Mouse (Mus musculus) embryonic facial prominence, embryonic 14.5 days (tissue): ENCODE results near the gene Orm2. TPM values are rescaled to one million over a fixed set of nuclear protein-coding genes. Genes with fewer than 3 reads are reported as not detected.

Source experiments
- ATAC-seq: fragments of 200-750 bp; cut with Nextera tagmentation; 2 replicates; pipeline ENCODE4 v1.8.0; 2017; ENCODE audit warnings: low read depth, moderate number of reproducible peaks, moderate TSS enrichment
- DNase-seq: peaks from one replicate; pipeline ENCODE4 v3.0.0-alpha.2; 2015; ENCODE audit warnings: low spot score
- H3K27ac ChIP-seq: fragments of 300-500 bp; sonication (generic); replicated peaks from 2 replicates; pipeline ENCODE4 v1.5.1; 2014; ENCODE audit warnings: low read depth, mild to moderate bottlenecking, low read length, moderate library complexity
- H3K27me3 ChIP-seq: fragments of 300-500 bp; sonication (generic); replicated peaks from 2 replicates; pipeline ENCODE4 v1.6.1; 2014; ENCODE audit warnings: low read length; ENCODE audit not compliant: control insufficient read depth, insufficient read depth
- H3K36me3 ChIP-seq: fragments of 300-500 bp; sonication (generic); 2 replicates; pipeline ENCODE4 v1.6.1; 2014; ENCODE audit warnings: low read length, mixed read lengths; ENCODE audit not compliant: control insufficient read depth, insufficient read depth
- H3K4me1 ChIP-seq: fragments of 300-500 bp; sonication (generic); 2 replicates; pipeline ENCODE4 v1.6.1; 2014; ENCODE audit warnings: antibody characterized with exemption, low read length; ENCODE audit not compliant: control insufficient read depth, insufficient read depth
- H3K4me2 ChIP-seq: fragments of 300-500 bp; sonication (generic); 2 replicates; pipeline ENCODE4 v1.6.1; 2014; ENCODE audit warnings: low read depth, mild to moderate bottlenecking, low read length, moderate library complexity, mixed read lengths
- H3K4me3 ChIP-seq: fragments of 300-500 bp; sonication (generic); 2 replicates; pipeline ENCODE4 v1.5.1; 2014; ENCODE audit warnings: low read depth, mild to moderate bottlenecking, low read length
- H3K9ac ChIP-seq: fragments of 300-500 bp; sonication (generic); 2 replicates; pipeline ENCODE4 v1.6.1; 2014; ENCODE audit warnings: low read depth, mild to moderate bottlenecking, low read length, moderate library complexity, mixed read lengths
- H3K9me3 ChIP-seq: fragments of 300-500 bp; sonication (generic); 2 replicates; pipeline ENCODE4 v1.6.1; 2016; ENCODE audit warnings: low read length; ENCODE audit not compliant: control insufficient read depth
- WGBS: fragments of 180-500 bp; shearing (Covaris S2); extraction: QIAGEN DNeasy Blood & Tissue Kit; methylation state at CpG from one replicate; pipeline ENCODE4 v1.1.7; 2014; 5-methylcytosine and 5-hydroxymethylcytosine counted together
- polyA plus RNA-seq: library from polyadenylated mRNA; unstranded; fragments of >200 nt; fragmentation: Nextera tagmentation; extraction: Ambion mirVana; gene quantifications from 2 replicates; pipeline ENCODE4 v1.2.1, GENCODE M21; 2014

The Orm2 gene
- polyA plus RNA-seq, 1 experiment from 2014 or later: not detected

DNA sequence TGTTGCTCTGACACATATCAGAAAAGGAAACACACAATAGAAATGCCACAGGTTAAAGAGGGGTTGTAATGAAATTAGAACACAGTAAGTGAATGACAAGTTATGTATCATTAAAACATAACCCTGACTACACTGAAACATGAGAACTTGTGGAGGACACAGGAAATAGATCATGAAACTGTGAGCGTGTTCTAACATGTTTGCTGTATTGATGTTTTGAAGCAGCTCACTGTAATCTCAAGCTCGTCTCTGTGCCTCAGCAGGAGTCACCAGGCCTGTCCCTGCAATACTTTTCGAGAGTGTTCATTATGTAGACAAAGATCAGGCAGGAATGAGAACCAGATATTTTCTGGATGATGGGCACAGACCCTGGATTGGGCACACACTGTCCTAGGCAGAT is 18.6 kb upstream of the Orm2 start:
- 36% methylated on average over 3 of the region's 3 CpGs for WGBS
- no peaks in the 10 kb centered on the region for H3K4me1 ChIP-seq
- no peaks in the 10 kb centered on the region for H3K36me3 ChIP-seq
- no peaks in the 10 kb centered on the region for H3K27me3 ChIP-seq
- ATAC-seq (no peak), DNase-seq (no peak)
- H3K9ac ChIP-seq: no peak overlapping the region
- no peaks in the 10 kb centered on the region for H3K9me3 ChIP-seq
- H3K27ac ChIP-seq: no peak overlapping the region
- H3K4me2 ChIP-seq: no peak overlapping the region
- H3K4me3 ChIP-seq: no peak overlapping the region

DNA sequence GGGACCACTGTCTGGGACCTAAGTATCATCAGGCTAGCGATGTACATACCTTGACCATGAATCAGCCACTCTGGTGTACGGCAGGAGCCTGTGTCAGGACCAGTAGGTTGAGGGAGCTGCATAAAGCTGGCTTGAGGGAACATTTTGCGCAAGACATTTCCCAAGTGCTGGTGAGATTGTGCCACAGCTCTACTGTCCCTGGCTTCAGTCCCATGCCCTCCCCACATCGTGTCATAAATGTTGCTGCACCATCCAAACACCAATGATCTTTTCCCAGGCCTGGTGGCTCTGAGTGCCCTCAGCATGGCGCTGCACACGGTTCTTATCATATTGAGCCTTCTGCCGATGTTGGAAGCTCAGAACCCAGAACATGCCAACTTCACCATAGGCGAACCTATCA is 18.0 kb upstream of the Orm2 start, which contains the start of gene Orm1:
Gene Orm1, plus strand, starts transcription at position 266 of the 400 bp plus-strand sequence.
- 91% methylated on average over 8 of the region's 8 CpGs for WGBS
- no peak within 1 kb of the TSS for H3K27ac ChIP-seq

DNA sequence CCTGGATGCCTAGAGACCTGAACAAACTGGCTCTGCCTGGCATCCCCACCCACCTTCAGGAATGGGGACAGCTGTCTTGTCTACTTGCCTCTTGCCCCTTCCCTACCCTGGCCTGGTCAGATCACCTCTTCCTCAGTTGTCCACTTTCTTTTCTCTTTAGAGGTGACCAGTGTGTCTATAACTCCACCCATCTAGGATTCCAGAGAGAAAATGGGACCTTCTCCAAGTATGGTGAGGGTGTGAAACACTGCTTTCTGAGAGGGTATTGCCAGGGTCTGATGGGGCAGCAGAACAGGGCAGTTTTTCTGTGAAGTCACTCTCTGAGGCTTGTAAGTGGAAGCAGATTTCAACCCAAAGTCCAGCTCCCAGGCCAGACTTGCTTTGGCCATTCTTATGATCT is 17.0 kb upstream of the Orm2 start:
- Histone ChIP-seq H3K36me3 (no peaks in the 10 kb centered on the region), H3K9me3 (no peaks in the 10 kb centered on the region), H3K4me2 (no peak overlapping the region), H3K4me1 (no peaks in the 10 kb centered on the region), H3K9ac (no peak overlapping the region), H3K27ac (no peak overlapping the region), H3K4me3 (no peak overlapping the region), H3K27me3 (no peaks in the 10 kb centered on the region)
- ATAC-seq: no peak
- no peak for DNase-seq

More for the DNA sequence above, 18.0 kb upstream of the Orm2 start, which contains the start of gene Orm1:
- no peak for DNase-seq
- H3K9me3 ChIP-seq: no peaks in the 10 kb centered on the region
- no peaks in the 10 kb centered on the region for H3K36me3 ChIP-seq
- no peak within 1 kb of the TSS for H3K4me3 ChIP-seq
- H3K4me1 ChIP-seq: no peaks in the 10 kb centered on the region
- H3K9ac ChIP-seq: no peak within 1 kb of the TSS
- no peak within 1 kb of the TSS for H3K4me2 ChIP-seq
- no peaks in the 10 kb centered on the region for H3K27me3 ChIP-seq
- no peak for ATAC-seq

DNA sequence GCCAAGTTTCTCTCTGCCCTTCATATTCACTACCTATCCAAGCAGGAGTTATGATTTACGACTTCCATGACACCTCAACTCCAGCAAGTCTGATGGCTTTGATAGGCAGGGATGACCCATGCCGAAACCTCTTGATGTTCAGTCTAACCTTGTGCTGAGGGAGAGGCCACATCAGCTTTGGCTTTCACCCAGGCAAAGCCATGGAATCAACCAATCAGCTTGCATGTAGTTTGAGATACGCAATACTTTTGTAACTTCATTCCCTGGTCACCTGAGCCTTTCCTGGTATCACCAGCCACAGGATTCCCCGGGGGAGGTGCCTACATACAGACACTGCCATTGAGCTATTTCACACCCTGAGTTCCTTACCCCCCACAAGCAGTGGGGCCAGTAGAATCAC is 15.6 kb upstream of the Orm2 start:
- Histone ChIP-seq H3K4me2 (no peak overlapping the region), H3K27ac (no peak overlapping the region), H3K4me1 (no peaks in the 10 kb centered on the region), H3K36me3 (no peaks in the 10 kb centered on the region), H3K4me3 (no peak overlapping the region), H3K27me3 (no peaks in the 10 kb centered on the region), H3K9me3 (no peaks in the 10 kb centered on the region), H3K9ac (no peak overlapping the region)
- 70% methylated on average over 4 of the region's 4 CpGs for WGBS
- DNase-seq (no peak), ATAC-seq (no peak)

DNA sequence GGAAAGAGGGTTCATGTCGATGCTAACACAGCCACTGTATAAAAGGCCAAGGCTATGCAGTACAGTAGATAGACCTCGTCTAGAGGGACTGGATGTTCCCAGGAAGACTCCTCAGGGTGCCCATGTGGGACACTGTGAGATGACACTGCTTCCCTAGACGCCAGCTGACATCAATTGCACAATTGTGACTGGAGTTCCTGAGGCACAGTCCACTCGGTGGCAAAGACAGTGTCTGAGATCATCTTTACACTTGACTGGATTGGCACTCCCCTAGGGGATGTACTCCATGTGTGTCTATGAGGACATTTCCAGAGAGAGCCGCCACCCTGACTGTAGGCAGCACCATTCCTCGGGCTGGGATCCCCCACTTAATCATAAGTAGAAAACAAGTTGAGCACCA is 13.7 kb upstream of the Orm2 start:
- Histone ChIP-seq H3K4me2 (no peak overlapping the region), H3K4me1 (no peaks in the 10 kb centered on the region), H3K9me3 (no peaks in the 10 kb centered on the region), H3K4me3 (no peak overlapping the region), H3K36me3 (no peaks in the 10 kb centered on the region), H3K9ac (no peak overlapping the region), H3K27me3 (no peaks in the 10 kb centered on the region), H3K27ac (no peak overlapping the region)
- WGBS: 73% methylated on average over 6 of the region's 6 CpGs
- DNase-seq (no peak), ATAC-seq (no peak)

DNA sequence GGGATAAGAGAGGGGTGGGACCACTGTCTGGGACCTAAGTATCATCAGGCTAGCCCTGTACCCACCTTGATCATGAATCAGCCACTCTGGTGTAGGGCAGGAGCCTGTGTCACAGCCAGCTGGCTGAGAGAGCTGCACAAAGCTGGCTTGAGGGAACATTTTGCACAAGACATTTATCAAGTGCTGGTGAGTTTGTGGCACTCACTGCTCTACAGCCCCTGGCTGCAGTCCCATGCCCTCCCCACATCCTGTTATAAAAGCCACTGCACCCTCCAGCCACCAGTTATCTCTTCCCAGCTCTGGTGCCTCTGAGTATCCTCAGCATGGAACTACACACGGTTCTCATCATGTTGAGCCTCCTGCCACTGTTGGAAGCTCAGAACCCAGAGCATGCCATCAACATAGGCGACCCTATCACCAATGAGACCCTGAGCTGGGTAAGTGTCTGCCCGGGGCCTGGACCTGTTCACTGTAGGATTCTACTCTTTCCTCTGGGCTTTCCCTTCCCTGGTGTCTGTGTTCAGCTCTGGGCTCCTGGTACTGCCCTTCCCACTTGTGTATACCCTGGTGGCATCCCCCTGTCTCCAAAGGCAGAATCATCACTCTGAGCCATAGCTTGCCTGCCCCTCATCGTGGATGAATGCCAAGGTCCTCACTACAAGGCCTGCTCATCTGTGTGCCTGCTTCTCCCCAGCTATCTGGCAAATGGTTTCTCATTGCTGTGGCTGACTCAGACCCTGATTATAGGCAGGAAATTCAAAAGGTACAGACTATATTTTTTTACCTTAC is 6.2 kb upstream of the Orm2 start, which contains the start of gene Orm3:
Gene Orm3, plus strand, starts transcription at position 286 of the 789 bp plus-strand sequence.
- no peak within 1 kb of the TSS for H3K4me3 ChIP-seq
- H3K9me3 ChIP-seq: no peaks in the 10 kb centered on the region
- no peaks in the 10 kb centered on the region for H3K4me1 ChIP-seq
- no peak within 1 kb of the TSS for H3K27ac ChIP-seq
- H3K36me3 ChIP-seq: no peaks in the 10 kb centered on the region
- ATAC-seq (no peak), DNase-seq (no peak)
- 82% methylated on average over 4 of the region's 4 CpGs for WGBS
- H3K27me3 ChIP-seq: no peaks in the 10 kb centered on the region
- no peak within 1 kb of the TSS for H3K4me2 ChIP-seq
- H3K9ac ChIP-seq: no peak within 1 kb of the TSS

DNA sequence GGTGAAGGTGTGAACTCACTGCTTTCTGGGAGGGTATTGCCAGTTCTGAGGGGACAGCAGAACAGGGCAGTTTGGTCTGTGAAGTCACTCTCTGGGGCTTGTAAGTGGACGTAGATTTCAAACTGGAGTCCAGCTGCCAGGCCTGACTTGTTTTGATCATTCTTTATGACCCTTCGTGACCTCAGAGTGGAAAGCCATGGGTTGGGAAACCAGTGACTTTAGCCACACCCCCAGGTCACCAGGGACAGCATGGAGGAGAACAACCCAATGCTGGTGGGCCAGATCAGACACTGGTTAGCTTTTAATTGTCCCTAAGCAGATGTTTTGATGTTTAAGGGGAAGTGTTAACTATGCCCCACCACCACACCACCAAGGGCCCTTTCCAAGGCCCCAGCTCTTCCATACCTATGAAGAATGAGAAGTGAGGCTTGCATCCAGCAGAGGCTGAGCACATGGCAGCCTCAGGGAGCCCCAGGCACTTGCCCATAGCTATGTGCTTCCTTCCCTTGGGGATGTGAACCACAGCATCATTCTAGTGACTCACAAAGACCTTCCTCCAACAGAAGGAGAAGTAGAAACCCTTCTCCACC is 5.2 kb upstream of the Orm2 start:
- Histone ChIP-seq H3K4me3 (no peak overlapping the region), H3K27ac (no peak overlapping the region), H3K36me3 (no peaks in the 10 kb centered on the region), H3K27me3 (no peaks in the 10 kb centered on the region), H3K4me2 (no peak overlapping the region), H3K4me1 (no peaks in the 10 kb centered on the region), H3K9me3 (no peaks in the 10 kb centered on the region), H3K9ac (no peak overlapping the region)
- no peak for DNase-seq
- WGBS: 51% methylated on average over 2 of the region's 2 CpGs
- ATAC-seq: no peak

DNA sequence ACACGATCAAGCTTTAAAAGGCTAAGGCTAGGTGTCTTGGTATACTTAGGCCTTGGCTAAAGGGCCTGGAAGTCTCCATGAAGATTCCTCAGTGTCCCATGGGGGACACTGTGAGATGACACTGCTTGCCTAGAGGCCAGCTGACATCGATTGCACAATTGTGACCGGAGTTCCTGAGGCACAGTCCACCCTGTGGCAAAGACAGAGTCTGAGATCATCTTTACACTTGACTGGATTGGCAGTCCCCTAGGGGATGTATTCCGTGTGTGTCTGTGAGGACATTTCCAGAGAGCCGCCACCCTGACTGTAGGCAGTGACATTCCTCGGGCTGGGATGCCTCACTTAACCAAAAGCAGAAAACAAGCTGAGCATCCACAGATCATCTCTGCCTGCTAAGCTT is 2.4 kb upstream of the Orm2 start:
- no peak overlapping the region for H3K27ac ChIP-seq
- 62% methylated on average over 6 of the region's 6 CpGs for WGBS
- no peaks in the 10 kb centered on the region for H3K9me3 ChIP-seq
- H3K4me1 ChIP-seq: no peaks in the 10 kb centered on the region
- H3K27me3 ChIP-seq: no peaks in the 10 kb centered on the region
- no peak for DNase-seq
- no peak overlapping the region for H3K4me2 ChIP-seq
- no peak overlapping the region for H3K9ac ChIP-seq
- H3K36me3 ChIP-seq: no peaks in the 10 kb centered on the region
- ATAC-seq: no peak
- H3K4me3 ChIP-seq: no peak overlapping the region

DNA sequence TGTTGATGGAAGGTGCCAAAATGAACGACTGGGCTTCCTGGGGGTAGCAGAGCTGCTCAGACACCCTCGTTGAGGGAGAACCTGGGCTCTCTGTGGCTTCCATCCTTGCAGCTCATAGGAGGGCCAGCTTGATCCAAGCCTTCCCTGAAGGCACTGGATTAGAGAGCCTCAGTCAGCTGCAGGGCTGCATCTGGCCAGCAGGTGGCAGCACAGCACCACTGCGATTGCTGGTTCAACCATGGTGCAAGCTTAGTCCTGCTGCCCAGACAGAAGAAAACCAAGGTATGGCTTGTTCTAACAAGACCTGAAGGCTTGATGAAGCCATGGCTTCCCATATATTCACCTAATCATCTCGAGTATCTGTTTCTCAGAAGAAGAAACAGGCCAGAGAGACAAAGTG is 6.3 kb downstream of the Orm2 start:
- WGBS: 8% methylated on average over 4 of the region's 4 CpGs
- peaks cover 37% of the 10 kb centered on the region; the same call in 1 of the 2 replicates for H3K36me3 ChIP-seq
- ATAC-seq: peak; percentile 64

More for the DNA sequence above, 6.3 kb downstream of the Orm2 start:
- no peaks in the 10 kb centered on the region for H3K4me1 ChIP-seq
- H3K9me3 ChIP-seq: no peaks in the 10 kb centered on the region
- H3K27ac ChIP-seq: no peak overlapping the region
- H3K4me3 ChIP-seq: no peak overlapping the region
- H3K9ac ChIP-seq: no peak overlapping the region
- no peaks in the 10 kb centered on the region for H3K27me3 ChIP-seq
- no peak overlapping the region for H3K4me2 ChIP-seq
- peak; percentile 74 for DNase-seq
